ENCODE assay signal across 19 mouse cellular contexts in the genomic region with DNA sequence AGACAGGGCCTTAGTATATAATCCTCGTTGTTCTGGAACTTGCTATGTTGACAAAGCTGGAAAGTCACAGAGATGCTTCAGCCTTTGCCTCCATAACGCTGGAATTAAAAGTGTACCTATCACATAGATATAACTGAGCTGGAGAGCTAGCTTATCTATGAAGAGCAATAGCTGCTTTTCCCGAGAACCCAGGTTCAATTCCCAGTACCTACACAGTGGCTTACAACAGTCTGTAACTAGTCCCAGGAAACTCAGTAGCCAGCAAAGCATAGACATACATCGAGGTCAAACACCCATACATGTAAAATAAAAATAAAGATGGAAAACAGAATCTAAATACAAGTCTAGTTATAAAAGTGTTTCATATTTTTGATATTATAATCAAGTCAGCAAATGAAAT. TPM values are rescaled to one million over a fixed set of nuclear protein-coding genes. Genes with fewer than 3 reads are reported as not detected.
"Had no signal": no experiment of that assay in that cellular context is flagged by ENCODE, and none has a peak within 500 bp of the region (broad histone marks: within the 10 kb centered on the region; RNA-seq: fewer than 3 reads in every experiment).

No protein-coding gene starts in this region.

- H3K27me3 ChIP-seq: lung, embryonic 15.5 days; midbrain, embryonic 13.5 days; midbrain, embryonic 15.5 days; neural tube, embryonic 13.5 days; neural tube, embryonic 15.5 days; stomach, embryonic 15.5 days had no signal

- ATAC-seq: lung, postnatal 0 days; midbrain, embryonic 15.5 days had no signal

- H3K27ac ChIP-seq: lung, embryonic 15.5 days; macrophage; midbrain, embryonic 13.5 days; midbrain, embryonic 15.5 days; neural tube, embryonic 13.5 days; neural tube, embryonic 15.5 days; stomach, embryonic 15.5 days; stomach, postnatal 0 days had no signal

- H3K36me3 ChIP-seq: lung, embryonic 15.5 days; midbrain, embryonic 13.5 days; midbrain, embryonic 15.5 days; neural tube, embryonic 13.5 days; neural tube, embryonic 15.5 days; stomach, embryonic 15.5 days had no signal

- H3K4me2 ChIP-seq: lung, embryonic 15.5 days; midbrain, embryonic 11.5 days; midbrain, embryonic 13.5 days; midbrain, embryonic 15.5 days; neural tube, embryonic 13.5 days; neural tube, embryonic 15.5 days; stomach, embryonic 15.5 days had no signal

- H3K9me3 ChIP-seq: lung, embryonic 15.5 days; megakaryocyte, embryonic 14.5 days; midbrain, embryonic 13.5 days; midbrain, embryonic 15.5 days; neural tube, embryonic 13.5 days; neural tube, embryonic 15.5 days; stomach, embryonic 15.5 days had no signal

- H3K9ac ChIP-seq: lung, embryonic 15.5 days; midbrain, embryonic 13.5 days; midbrain, embryonic 15.5 days; neural tube, embryonic 13.5 days; neural tube, embryonic 15.5 days; stomach, embryonic 15.5 days had no signal

- H3K4me1 ChIP-seq: lung, embryonic 15.5 days; midbrain, embryonic 15.5 days; neural tube, embryonic 13.5 days; neural tube, embryonic 15.5 days; stomach, embryonic 15.5 days had no signal

- H3K4me3 ChIP-seq: lung, embryonic 15.5 days; megakaryocyte, embryonic 14.5 days; midbrain, embryonic 13.5 days; midbrain, embryonic 15.5 days; myocyte; neural tube, embryonic 13.5 days; neural tube, embryonic 15.5 days; stomach, embryonic 15.5 days had no signal

- DNase-seq: lung, adult 2 months; lung, postnatal 14 days; retina, postnatal 1 day; right cerebral cortex, adult 18-20 months; right cerebral cortex, postnatal 25 days had no signal

RNA-seq across cellular contexts. Expression of gene Fam71b, which starts 2.1 kb away (rescaled TPM):
- polyA plus RNA-seq: liver, adult 2 months; lung, postnatal 0 days; macrophage; midbrain, embryonic 11.5 days; midbrain, embryonic 13.5 days; midbrain, embryonic 15.5 days; neural tube, embryonic 11.5 days; neural tube, embryonic 13.5 days; neural tube, embryonic 15.5 days; stomach, embryonic 15.5 days; stomach, postnatal 0 days had no signal

RNA-seq across cellular contexts. Expression of gene Itk, which starts 9.2 kb away (rescaled TPM):
- polyA plus RNA-seq: midbrain, embryonic 11.5 days; midbrain, embryonic 13.5 days; midbrain, embryonic 15.5 days; neural tube, embryonic 11.5 days; neural tube, embryonic 13.5 days; neural tube, embryonic 15.5 days had no signal
